Mouse (Mus musculus): ENCODE data around the gene Qrich1.

DNA sequence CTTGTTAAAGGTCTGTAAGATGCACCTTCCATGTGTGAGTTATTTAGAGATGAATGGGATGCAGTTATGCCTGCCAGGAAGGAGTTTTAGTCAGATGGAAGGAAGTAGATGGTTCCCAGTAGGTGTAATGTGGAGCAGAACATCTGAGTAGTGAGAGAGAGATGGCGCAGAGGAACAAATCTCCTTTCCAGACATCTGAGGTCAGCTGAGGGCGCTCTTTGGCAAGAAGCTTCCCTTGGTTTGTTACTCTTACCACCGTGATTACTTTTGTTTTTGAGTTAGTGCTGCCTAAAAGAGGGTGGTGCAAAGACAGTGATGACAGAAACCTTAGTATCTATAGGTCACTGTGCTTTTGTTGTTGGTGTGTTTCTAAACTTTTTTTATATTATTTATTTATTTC is 8.8 kb downstream of the Qrich1 start:
- TF ChIP-seq CTCF (IDR thresholded peaks at IDR 0.05; ENCODE audit: low read depth, low read length) (no peak), POLR2A (IDR thresholded peaks at IDR 0.05; ENCODE audit: extremely low read depth, insufficient read depth, low read length) (no peak)
